Mouse (Mus musculus) CH12.LX (cell line): ENCODE measurements around the gene Impg2. TPM values are rescaled to one million over a fixed set of nuclear protein-coding genes. Genes with fewer than 3 reads are reported as not detected.

ENCODE experiments used
- DNase-seq: peaks from one replicate; pipeline ENCODE4 v3.0.0-alpha.2; 2013; ENCODE audit errors: extremely low read depth
- H3K27ac ChIP-seq: 2 replicates; pipeline ENCODE4 v1.5.1; 2012; ENCODE audit warnings: low read depth, mild to moderate bottlenecking, control low read depth, moderate library complexity; ENCODE audit not compliant: insufficient read depth
- H3K27me3 ChIP-seq: replicated peaks from 2 replicates; pipeline ENCODE3; 2012; ENCODE audit warnings: inconsistent platforms
- H3K36me3 ChIP-seq, 2 experiments: replicated peaks in 1 of 2; 2 replicates each; pipeline versions ENCODE3 to v1.6.1; 2012; ENCODE audit warnings: inconsistent platforms in 1 of 2, low read length in 1 of 2, mild to moderate bottlenecking in 1 of 2, mixed read lengths in 1 of 2, moderate library complexity in 1 of 2; ENCODE audit not compliant: control insufficient read depth in 1 of 2, insufficient read depth in 1 of 2
- H3K4me1 ChIP-seq, 2 experiments: 2 replicates each; pipeline ENCODE4 v1.6.1; 2012; ENCODE audit warnings: inconsistent platforms in 1 of 2, moderate library complexity in 1 of 2; ENCODE audit not compliant: insufficient read depth in 2 of 2, control insufficient read depth in 1 of 2
- H3K4me2 ChIP-seq: 2 replicates; pipeline ENCODE4 v1.6.1; 2012; ENCODE audit warnings: low read depth, mild to moderate bottlenecking, control low read depth; ENCODE audit not compliant: poor library complexity, insufficient read depth, severe bottlenecking
- H3K4me3 ChIP-seq, 3 experiments: fragments of 150-350 bp in 1 of 3; sonication (generic) in 1 of 3; replicated peaks in 1 of 3; 2 replicates each; pipeline versions ENCODE3 to v1.5.1; 2011 to 2012; ENCODE audit warnings: low read depth in 2 of 3, low read length in 2 of 3, mild to moderate bottlenecking in 2 of 3, moderate library complexity in 2 of 3, control low read depth in 1 of 3, improper control_type of control experiment in 1 of 3, inconsistent platforms in 1 of 3, mixed read lengths in 1 of 3; ENCODE audit not compliant: poor library complexity in 1 of 3
- H3K79me2 ChIP-seq: replicated peaks from 2 replicates; pipeline ENCODE4 v1.6.1; 2012; ENCODE audit warnings: mild to moderate bottlenecking, moderate library complexity; ENCODE audit not compliant: control insufficient read depth, poor library complexity, insufficient read depth, severe bottlenecking; ENCODE audit errors: extremely low read depth
- H3K9ac ChIP-seq: 2 replicates; pipeline ENCODE4 v1.6.1; 2012; ENCODE audit warnings: low read depth, mild to moderate bottlenecking, control low read depth, moderate library complexity; ENCODE audit not compliant: insufficient read depth
- H3K9me3 ChIP-seq: replicated peaks from 2 replicates; pipeline ENCODE3; 2012; ENCODE audit warnings: low read length, inconsistent platforms, mixed read lengths
- CTCF ChIP-seq, 2 experiments: IDR thresholded peaks in 1 of 2; conservative IDR thresholded peaks in 1 of 2; 2 replicates each; pipeline ENCODE4 v1.5.1; 2011 to 2012; ENCODE audit warnings: low read depth in 2 of 2, low read length in 2 of 2, improper control_type of control experiment in 1 of 2, inconsistent platforms in 1 of 2, mild to moderate bottlenecking in 1 of 2, moderate library complexity in 1 of 2
- E2F4 ChIP-seq: IDR thresholded peaks from 2 replicates; pipeline ENCODE4 v1.6.1; 2011; ENCODE audit warnings: low read depth, low read length, improper control_type of control experiment; ENCODE audit not compliant: insufficient replicate concordance
- ELF1 ChIP-seq: IDR thresholded peaks from 2 replicates; pipeline ENCODE4 v1.6.1; 2014; ENCODE audit warnings: low read depth, mild to moderate bottlenecking, inconsistent platforms, low read length, improper control_type of control experiment
- ETS1 ChIP-seq: conservative IDR thresholded peaks from 2 replicates; pipeline ENCODE4 v1.6.1; 2012; ENCODE audit warnings: low read depth, mild to moderate bottlenecking, inconsistent platforms, low read length, improper control_type of control experiment, moderate library complexity
- GABPA ChIP-seq: IDR thresholded peaks from 2 replicates; pipeline ENCODE4 v1.6.1; 2012; ENCODE audit warnings: low read depth, low read length, improper control_type of control experiment, inconsistent platforms; ENCODE audit not compliant: insufficient replicate concordance
- MAFK ChIP-seq: IDR thresholded peaks from 2 replicates; pipeline ENCODE4 v1.6.1; 2011; ENCODE audit warnings: low read length, improper control_type of control experiment; ENCODE audit not compliant: insufficient replicate concordance
- MAZ ChIP-seq: IDR thresholded peaks from 2 replicates; pipeline ENCODE4 v1.6.1; 2012; ENCODE audit warnings: low read depth, mild to moderate bottlenecking, inconsistent platforms, low read length, improper control_type of control experiment, moderate library complexity
- MEF2A ChIP-seq: IDR thresholded peaks from 2 replicates; pipeline ENCODE4 v1.6.1; 2014; ENCODE audit warnings: low read depth, mild to moderate bottlenecking, inconsistent platforms, low read length, improper control_type of control experiment, borderline replicate concordance
- POLR2A ChIP-seq: IDR thresholded peaks from 2 replicates; pipeline ENCODE4 v1.6.1; 2011; ENCODE audit warnings: low read depth, mild to moderate bottlenecking, improper control_type of control experiment, low read length
- POLR2AphosphoS2 ChIP-seq: IDR thresholded peaks from 2 replicates; pipeline ENCODE4 v1.6.1; 2011; ENCODE audit warnings: low read depth, low read length, improper control_type of control experiment
- RCOR1 ChIP-seq: conservative IDR thresholded peaks from 2 replicates; pipeline ENCODE4 v1.6.1; 2012; ENCODE audit warnings: low read depth, mild to moderate bottlenecking, inconsistent platforms, low read length, improper control_type of control experiment
- SIN3A ChIP-seq: IDR thresholded peaks from 2 replicates; pipeline ENCODE4 v1.6.1; 2012; ENCODE audit warnings: low read length, improper control_type of control experiment, inconsistent platforms
- TBP ChIP-seq: conservative IDR thresholded peaks from 2 replicates; pipeline ENCODE4 v1.6.1; 2011; ENCODE audit warnings: low read depth, low read length, improper control_type of control experiment
- USF1 ChIP-seq: IDR thresholded peaks from 2 replicates; pipeline ENCODE4 v1.6.1; 2014; ENCODE audit warnings: low read depth, mild to moderate bottlenecking, inconsistent platforms, low read length, improper control_type of control experiment
- ZKSCAN1 ChIP-seq: IDR thresholded peaks from 2 replicates; pipeline ENCODE4 v1.6.1; 2012; ENCODE audit warnings: low read depth, inconsistent platforms, low read length, improper control_type of control experiment, borderline replicate concordance
- ZMIZ1 ChIP-seq: IDR thresholded peaks from 2 replicates; pipeline ENCODE4 v1.6.1; 2012; ENCODE audit warnings: low read depth, mild to moderate bottlenecking, inconsistent platforms, low read length, improper control_type of control experiment
- ZNF384 ChIP-seq: IDR thresholded peaks from 2 replicates; pipeline ENCODE4 v1.6.1; 2012; ENCODE audit warnings: low read depth, low read length, improper control_type of control experiment, inconsistent platforms
- dilution Hi-C: fragments of 300-500 bp; cut with MboI; formaldehyde crosslinking; loops from 2 replicates; pipeline ENCODE4 v1.14.3; 2020; ENCODE audit warnings: low sequenced_read_pairs; ENCODE audit not compliant: extremely low pct_unique_long_range_greater_than_20kb, extremely low pct_ligation_motif_present
- in situ Hi-C: fragments of 300-500 bp; cut with MboI; formaldehyde crosslinking; loops from 3 replicates; pipeline ENCODE4 v1.14.3; 2019; ENCODE audit warnings: low sequenced_read_pairs, low pct_ligation_motif_present, low pct_unique_long_range_greater_than_20kb, mixed read lengths
- polyA plus RNA-seq: library from polyadenylated mRNA; unstranded; fragments of >175 nt; gene quantifications from 2 replicates; pipeline ENCODE4 v1.2.1, GENCODE M21; 2012; ENCODE audit warnings: low read depth; ENCODE audit not compliant: insufficient read length
- total RNA-seq, 2 experiments: library from RNA; depleted of rRNA; stranded (reverse); fragments of 300-350 nt in 1 of 2; fragments of >200 nt in 1 of 2; gene quantifications; 2 replicates each; pipeline ENCODE4 v1.2.3; 2012 to 2014

Impg2 gene
- total and polyA plus RNA-seq, 3 experiments, result 0.04 to 0.34 (median 0.05) TPM

DNA sequence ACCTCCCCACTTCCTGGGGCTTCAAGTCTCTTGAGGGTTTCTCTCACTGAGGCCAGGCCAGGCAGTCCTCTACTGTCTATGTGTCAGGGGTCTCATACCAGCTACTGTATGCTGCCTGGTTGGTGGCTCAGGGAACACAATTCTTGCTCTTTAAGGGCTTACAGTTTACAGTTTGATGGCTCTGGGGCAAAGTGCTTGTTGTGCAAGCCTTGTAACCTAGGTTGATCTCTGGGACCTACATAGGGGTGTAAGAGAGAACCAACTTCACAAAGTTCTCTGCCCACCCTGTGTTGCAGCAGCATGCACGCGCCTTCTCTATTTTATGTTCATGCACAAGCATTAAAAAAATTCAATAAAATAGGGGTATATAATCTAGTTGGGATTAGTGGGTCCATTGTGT is 82.9 kb downstream of the Impg2 start:
- Histone ChIP-seq H3K27me3 (no peaks in the 10 kb centered on the region), H3K4me2 (no peak overlapping the region), H3K36me3 (no peaks in the 10 kb centered on the region), H3K4me1 (no peaks in the 10 kb centered on the region), H3K9ac (no peak overlapping the region), H3K27ac (no peak overlapping the region), H3K79me2 (no peaks in the 10 kb centered on the region), H3K4me3 (no peak overlapping the region), H3K9me3 (no peaks in the 10 kb centered on the region)
- dilution Hi-C loops (no loop called here), in situ Hi-C loops (no loop called here)
- TF ChIP-seq MAZ, result no peak
- TF ChIP-seq E2F4, result no peak
- no peak for TF ChIP-seq POLR2AphosphoS2
- no peak for TF ChIP-seq MEF2A
- no peak for TF ChIP-seq MAFK
- no peak for TF ChIP-seq ZMIZ1
- TF ChIP-seq ZKSCAN1, result no peak
- TF ChIP-seq ZNF384, result no peak
- TF ChIP-seq RCOR1, result no peak
- TF ChIP-seq POLR2A, result no peak
- no peak for TF ChIP-seq TBP
- TF ChIP-seq ELF1, result no peak
- TF ChIP-seq USF1, result no peak
- TF ChIP-seq GABPA, result no peak
- no peak for TF ChIP-seq SIN3A
- no peak for DNase-seq

DNA sequence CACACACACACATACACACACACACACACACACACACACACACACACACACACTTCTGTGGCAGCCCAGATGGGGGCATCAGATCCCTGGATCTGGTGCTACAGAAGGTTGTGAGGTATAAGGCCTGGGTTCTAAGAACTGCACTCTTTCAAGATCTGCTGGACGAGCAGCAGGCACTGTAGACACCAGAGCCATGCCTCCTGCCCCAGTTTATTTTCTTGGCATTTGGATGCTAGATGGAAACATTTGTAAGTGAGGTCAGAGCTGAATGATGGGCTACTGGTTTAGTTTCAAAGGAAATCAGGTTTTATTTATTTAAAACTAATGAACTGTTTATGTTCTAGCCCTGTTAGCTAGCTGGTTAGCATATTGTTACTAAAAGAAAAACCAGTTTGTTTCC is 90.8 kb downstream of the Impg2 start:
- Histone ChIP-seq H3K4me3 (no peak overlapping the region), H3K79me2 (no peaks in the 10 kb centered on the region), H3K4me2 (no peak overlapping the region), H3K4me1 (no peaks in the 10 kb centered on the region), H3K27ac (no peak overlapping the region), H3K9ac (no peak overlapping the region), H3K36me3 (no peaks in the 10 kb centered on the region)
- 0 out of 4 replicates have a peak, but pooled peaks of 1 of the 2 experiments have one; percentile 7 for TF ChIP-seq CTCF (conservative IDR thresholded peaks at IDR 0.05 in 1 of 2, IDR thresholded peaks at IDR 0.05 in 1 of 2; ENCODE audit: low read depth in 2 of 2, low read length in 2 of 2)
- no peak for TF ChIP-seq ETS1
- TF ChIP-seq, all 38 proteins: peak for 1
- H3K27me3 ChIP-seq, result no peaks in the 10 kb centered on the region
- in situ Hi-C loops (no loop called here), dilution Hi-C loops (no loop called here)
- H3K9me3 ChIP-seq, result no peaks in the 10 kb centered on the region
- no peak for DNase-seq
